Mouse (Mus musculus): ENCODE measurements around the gene Rnf227.

The Rnf227 gene

GRCm38 (mm10) chr11:69372056-69372779 is 32.0 kb downstream of the Rnf227 start:
- DNase-seq = peak; percentile 47

GRCm38 (mm10) chr11:69372780-69373170 is 32.5 kb downstream of the Rnf227 start:
- no peak for DNase-seq

GRCm38 (mm10) chr11:69373223-69373965 is 33.1 kb downstream of the Rnf227 start:
- no peak for DNase-seq

GRCm38 (mm10) chr11:69375646-69376045 is 35.4 kb downstream of the Rnf227 start:
- DNase-seq = no peak

GRCm38 (mm10) chr11:69377766-69378165 is 37.5 kb downstream of the Rnf227 start:
- DNase-seq = no peak

GRCm38 (mm10) chr11:69379600-69379999 is 39.3 kb downstream of the Rnf227 start:
- DNase-seq = no peak

GRCm38 (mm10) chr11:69381356-69381755 is 41.1 kb downstream of the Rnf227 start:
- DNase-seq = no peak

GRCm38 (mm10) chr11:69382478-69383105 is 42.3 kb downstream of the Rnf227 start:
- DNase-seq = no peak

GRCm38 (mm10) chr11:69384979-69385378 is 44.7 kb downstream of the Rnf227 start:
- no peak for DNase-seq

GRCm38 (mm10) chr11:69386758-69387157 is 46.5 kb downstream of the Rnf227 start:
- DNase-seq = no peak

- no peak for DNase-seq
Measured at GRCm38 (mm10) chr11:69388680-69389079, 48.4 kb downstream of the Rnf227 start.

- peak; percentile 67 for DNase-seq
Measured at GRCm38 (mm10) chr11:69389531-69390399, 49.5 kb downstream of the Rnf227 start.

GRCm38 (mm10) chr11:69390400-69391034 is 50.3 kb downstream of the Rnf227 start:
- DNase-seq = no peak

All from right cerebral cortex, postnatal 14 days (tissue).